Mouse (Mus musculus): ENCODE data around the gene Flrt1. TPM values are rescaled to one million over a fixed set of nuclear protein-coding genes. Genes with fewer than 3 reads are reported as not detected.

Flrt1 gene
- total RNA-seq, 2 experiments from 2014 or later: not detected

Other genes starting within 250 kb of the Flrt1 start
- 6.9 and 7.6 TPM in 2 replicates for gene Ccdc88b, start 247.5 kb downstream of the Flrt1 start, total RNA-seq (2015)
- gene Ccdc88b, start 247.5 kb downstream of the Flrt1 start, total RNA-seq (2017): 48.6 and 53.0 TPM in 2 replicates
- gene Trmt112, start 196.0 kb downstream of the Flrt1 start, total RNA-seq (2015): 149 and 168 TPM in 2 replicates
- 229 and 256 TPM in 2 replicates for gene Trmt112, start 196.0 kb downstream of the Flrt1 start, total RNA-seq (2017)
- 310 and 346 TPM in 2 replicates for gene Prdx5, start 195.6 kb downstream of the Flrt1 start, total RNA-seq (2015)
- 546 and 620 TPM in 2 replicates for gene Prdx5, start 195.6 kb downstream of the Flrt1 start, total RNA-seq (2017)
- 8.5 and 10.2 TPM in 2 replicates for gene Esrra, start 183.9 kb downstream of the Flrt1 start, total RNA-seq (2015)
- 23.9 and 27.5 TPM in 2 replicates for gene Esrra, start 183.9 kb downstream of the Flrt1 start, total RNA-seq (2017)
- 1.3 and 2.1 TPM in 2 replicates for gene Catsperz, start 180.3 kb downstream of the Flrt1 start, total RNA-seq (2015)
- gene Catsperz, start 180.3 kb downstream of the Flrt1 start, total RNA-seq (2017): 0.67 and 0.98 TPM in 2 replicates
- not detected in 2 replicates for gene Kcnk4, start 171.2 kb downstream of the Flrt1 start, total RNA-seq (2015)
- gene Kcnk4, start 171.2 kb downstream of the Flrt1 start, total RNA-seq (2017): not detected in 2 replicates
- 13.4 and 14.1 TPM in 2 replicates for gene Bad, start 163.9 kb downstream of the Flrt1 start, total RNA-seq (2015)
- 43.1 and 56.3 TPM in 2 replicates for gene Bad, start 163.9 kb downstream of the Flrt1 start, total RNA-seq (2017)
- 9.4 and 13.1 TPM in 2 replicates for gene Gpr137, start 163.2 kb downstream of the Flrt1 start, total RNA-seq (2015)
- gene Gpr137, start 163.2 kb downstream of the Flrt1 start, total RNA-seq (2017): 14.0 and 20.3 TPM in 2 replicates
- 190 and 236 TPM in 2 replicates for gene Ppp1r14b, start 130.8 kb downstream of the Flrt1 start, total RNA-seq (2015)
- gene Ppp1r14b, start 130.8 kb downstream of the Flrt1 start, total RNA-seq (2017): 131 and 141 TPM in 2 replicates
- gene Plcb3, start 129.3 kb downstream of the Flrt1 start, total RNA-seq (2015): 5.0 and 6.8 TPM in 2 replicates
- gene Plcb3, start 129.3 kb downstream of the Flrt1 start, total RNA-seq (2017): 7.3 and 7.6 TPM in 2 replicates
- 123 and 129 TPM in 2 replicates for gene Fkbp2, start 125.2 kb downstream of the Flrt1 start, total RNA-seq (2015)
- 176 and 181 TPM in 2 replicates for gene Fkbp2, start 125.2 kb downstream of the Flrt1 start, total RNA-seq (2017)
- gene Vegfb, start 118.1 kb downstream of the Flrt1 start, total RNA-seq (2015): 30.4 and 33.1 TPM in 2 replicates
- 11.6 and 13.6 TPM in 2 replicates for gene Vegfb, start 118.1 kb downstream of the Flrt1 start, total RNA-seq (2017)
- gene Dnajc4, start 113.2 kb downstream of the Flrt1 start, total RNA-seq (2015): 10.2 and 11.5 TPM in 2 replicates
- gene Dnajc4, start 113.2 kb downstream of the Flrt1 start, total RNA-seq (2017): 8.6 and 17.8 TPM in 2 replicates
- gene Nudt22, start 109.6 kb downstream of the Flrt1 start, total RNA-seq (2015): 10.6 and 18.9 TPM in 2 replicates
- gene Nudt22, start 109.6 kb downstream of the Flrt1 start, total RNA-seq (2017): 7.7 and 13.3 TPM in 2 replicates
- 1.4 and 2.2 TPM in 2 replicates for gene Trpt1, start 109.6 kb downstream of the Flrt1 start, total RNA-seq (2015)
- gene Trpt1, start 109.6 kb downstream of the Flrt1 start, total RNA-seq (2017): 0.08 and 0.81 TPM in 2 replicates
- gene Fermt3, start 86.3 kb downstream of the Flrt1 start, total RNA-seq (2015): 63.8 and 78.7 TPM in 2 replicates
- 216 and 225 TPM in 2 replicates for gene Fermt3, start 86.3 kb downstream of the Flrt1 start, total RNA-seq (2017)
- 197 and 204 TPM in 2 replicates for gene Stip1, start 65.8 kb downstream of the Flrt1 start, total RNA-seq (2015)
- gene Stip1, start 65.8 kb downstream of the Flrt1 start, total RNA-seq (2017): 244 and 250 TPM in 2 replicates
- gene Macrod1, start 48.9 kb downstream of the Flrt1 start, total RNA-seq (2015): 12.7 and 17.6 TPM in 2 replicates
- 0.68 and 3.7 TPM in 2 replicates for gene Macrod1, start 48.9 kb downstream of the Flrt1 start, total RNA-seq (2017)
- gene Otub1, start 100.6 kb upstream of the Flrt1 start, total RNA-seq (2015): 33.1 and 34.0 TPM in 2 replicates
- 60.8 and 69.5 TPM in 2 replicates for gene Otub1, start 100.6 kb upstream of the Flrt1 start, total RNA-seq (2017)
- gene Cox8a, start 111.9 kb upstream of the Flrt1 start, total RNA-seq (2015): 599 and 622 TPM in 2 replicates
- gene Cox8a, start 111.9 kb upstream of the Flrt1 start, total RNA-seq (2017): 549 and 714 TPM in 2 replicates
- gene Naa40, start 135.5 kb upstream of the Flrt1 start, total RNA-seq (2015): 49.8 and 57.5 TPM in 2 replicates
- gene Naa40, start 135.5 kb upstream of the Flrt1 start, total RNA-seq (2017): 47.1 and 51.8 TPM in 2 replicates
- 0.99 and 1.2 TPM in 2 replicates for gene Rcor2, start 161.6 kb upstream of the Flrt1 start, total RNA-seq (2015)
- 1.2 and 2.7 TPM in 2 replicates for gene Rcor2, start 161.6 kb upstream of the Flrt1 start, total RNA-seq (2017)
- 63.8 and 70.0 TPM in 2 replicates for gene Mark2, start 236.1 kb upstream of the Flrt1 start, total RNA-seq (2015)
- gene Mark2, start 236.1 kb upstream of the Flrt1 start, total RNA-seq (2017): 23.3 and 24.8 TPM in 2 replicates

Data from megakaryocyte progenitor cell, adult 5-6 weeks (primary cell).